Mouse (Mus musculus) forebrain, embryonic 10.5 days (tissue): ENCODE measurements around the gene Ccdc110. TPM values are rescaled to one million over a fixed set of nuclear protein-coding genes. Genes with fewer than 3 reads are reported as not detected.

Experiments used
- DNase-seq: peaks from one replicate; pipeline ENCODE4 v3.0.0-alpha.2; 2017; ENCODE audit warnings: low spot score; ENCODE audit errors: extremely low spot score
- H3K27ac ChIP-seq: fragments of 300-500 bp; sonication (generic); 2 replicates; pipeline ENCODE4 v1.5.1; 2016; ENCODE audit warnings: mild to moderate bottlenecking
- H3K27me3 ChIP-seq: fragments of 300-500 bp; sonication (generic); 2 replicates; pipeline ENCODE4 v1.6.1; 2016; ENCODE audit warnings: mild to moderate bottlenecking; ENCODE audit not compliant: poor library complexity, severe bottlenecking
- H3K36me3 ChIP-seq: fragments of 300-500 bp; sonication (generic); replicated peaks from 2 replicates; pipeline ENCODE4 v1.6.1; 2016; ENCODE audit warnings: mild to moderate bottlenecking, moderate library complexity
- H3K4me1 ChIP-seq: fragments of 300-500 bp; sonication (generic); 2 replicates; pipeline ENCODE4 v1.6.1; 2016
- H3K4me3 ChIP-seq: fragments of 300-500 bp; sonication (generic); 2 replicates; pipeline ENCODE4 v1.5.1; 2016; ENCODE audit warnings: mild to moderate bottlenecking, moderate library complexity
- H3K9me3 ChIP-seq: fragments of 300-500 bp; sonication (generic); 2 replicates; pipeline ENCODE4 v1.6.1; 2016; ENCODE audit warnings: mild to moderate bottlenecking, moderate library complexity
- WGBS: fragments of 180-500 bp; shearing (Covaris S2); methylation state at CpG from one replicate; pipeline ENCODE4 v1.1.7; 2016; 5-methylcytosine and 5-hydroxymethylcytosine counted together
- polyA plus RNA-seq: library from polyadenylated mRNA; unstranded; fragments of >200 nt; fragmentation: Nextera tagmentation; extraction: Ambion mirVana; gene quantifications from 2 replicates; pipeline ENCODE4 v1.2.1, GENCODE M21; 2016

Ccdc110 gene
- polyA plus RNA-seq, 1 experiment from 2014 or later = 0.09 TPM

- Histone ChIP-seq H3K4me3 (no peak overlapping the region), H3K36me3 (no peaks in the 10 kb centered on the region), H3K27me3 (no peaks in the 10 kb centered on the region), H3K9me3 (no peaks in the 10 kb centered on the region), H3K27ac (no peak overlapping the region), H3K4me1 (peaks cover 5% of the 10 kb centered on the region; the same call in 1 of the 2 replicates)
- 90% methylated on average over 15 of the region's 15 CpGs for WGBS
- DNase-seq = no peak
Measured at GRCm38 (mm10) chr8:45918891-45919290, 15.5 kb upstream of the Ccdc110 start.

- 92% methylated on average over 7 of the region's 7 CpGs for WGBS
- no peak for DNase-seq
- no peak overlapping the region for H3K27ac ChIP-seq
- peaks cover 5% of the 10 kb centered on the region; the same call in 1 of the 2 replicates for H3K4me1 ChIP-seq
- no peaks in the 10 kb centered on the region for H3K27me3 ChIP-seq
- no peak overlapping the region for H3K4me3 ChIP-seq
- no peaks in the 10 kb centered on the region for H3K36me3 ChIP-seq
- no peaks in the 10 kb centered on the region for H3K9me3 ChIP-seq
Measured at GRCm38 (mm10) chr8:45920392-45920791, 14.0 kb upstream of the Ccdc110 start.

- H3K36me3 ChIP-seq = no peaks in the 10 kb centered on the region
- H3K9me3 ChIP-seq = no peaks in the 10 kb centered on the region
- no peak overlapping the region for H3K27ac ChIP-seq
- WGBS = 95% methylated on average over 7 of the region's 7 CpGs
- H3K4me3 ChIP-seq = no peak overlapping the region
- no peaks in the 10 kb centered on the region for H3K27me3 ChIP-seq
- no peaks in the 10 kb centered on the region; the same call in 1 of the 2 replicates for H3K4me1 ChIP-seq
- no peak for DNase-seq
Measured at GRCm38 (mm10) chr8:45922116-45922515, 12.3 kb upstream of the Ccdc110 start.

- Histone ChIP-seq H3K4me1 (peaks cover 4% of the 10 kb centered on the region; the same call in 1 of the 2 replicates), H3K27ac (no peak overlapping the region), H3K36me3 (no peaks in the 10 kb centered on the region), H3K9me3 (no peaks in the 10 kb centered on the region), H3K4me3 (no peak overlapping the region), H3K27me3 (peaks cover 7% of the 10 kb centered on the region; the same call in 1 of the 2 replicates)
- 91% methylated on average over 9 of the region's 9 CpGs for WGBS
- no peak for DNase-seq
Measured at GRCm38 (mm10) chr8:45936986-45937385, 2.6 kb downstream of the Ccdc110 start.

- WGBS = 93% methylated on average over 4 of the region's 4 CpGs
- no peak for DNase-seq
- H3K27me3 ChIP-seq = no peaks in the 10 kb centered on the region
- H3K4me3 ChIP-seq = no peak overlapping the region
- H3K36me3 ChIP-seq = no peaks in the 10 kb centered on the region
- H3K4me1 ChIP-seq = peaks cover 6% of the 10 kb centered on the region; the same call in 1 of the 2 replicates
- no peaks in the 10 kb centered on the region for H3K9me3 ChIP-seq
- no peak overlapping the region for H3K27ac ChIP-seq
Measured at GRCm38 (mm10) chr8:45946283-45946682, 11.9 kb downstream of the Ccdc110 start.

- H3K4me1 ChIP-seq = peaks cover 6% of the 10 kb centered on the region; the same call in 1 of the 2 replicates
- no peak overlapping the region for H3K4me3 ChIP-seq
- no peak for DNase-seq
- H3K36me3 ChIP-seq = no peaks in the 10 kb centered on the region
- no peaks in the 10 kb centered on the region for H3K27me3 ChIP-seq
- no peak overlapping the region for H3K27ac ChIP-seq
- no peaks in the 10 kb centered on the region for H3K9me3 ChIP-seq
- 42% methylated on average over 2 of the region's 2 CpGs for WGBS
Measured at GRCm38 (mm10) chr8:45950622-45951021, 16.2 kb downstream of the Ccdc110 start.

GRCm38 (mm10) chr8:45970894-45971293 lies 36.5 kb downstream of the Ccdc110 start:
- H3K27ac ChIP-seq = no peak overlapping the region
- H3K36me3 ChIP-seq = peaks cover 12% of the 10 kb centered on the region
- peaks cover 12% of the 10 kb centered on the region for H3K4me1 ChIP-seq
- H3K4me3 ChIP-seq = no peak overlapping the region
- WGBS = 94% methylated on average over 12 of the region's 12 CpGs
- H3K27me3 ChIP-seq = no peaks in the 10 kb centered on the region
- DNase-seq = no peak
- peaks cover 6% of the 10 kb centered on the region for H3K9me3 ChIP-seq

GRCm38 (mm10) chr8:45973988-45974505 lies 39.6 kb downstream of the Ccdc110 start:
- Histone ChIP-seq H3K4me1 (peaks cover 18% of the 10 kb centered on the region), H3K4me3 (peak overlapping the region; percentile 66), H3K27me3 (no peaks in the 10 kb centered on the region), H3K36me3 (peaks cover 23% of the 10 kb centered on the region), H3K9me3 (peaks cover 12% of the 10 kb centered on the region), H3K27ac (peak overlapping the region; percentile 91)
- DNase-seq = peak; percentile 24
- 72% methylated on average over 8 of the region's 8 CpGs for WGBS

- H3K27me3 ChIP-seq = no peaks in the 10 kb centered on the region
- peak; percentile 99 for DNase-seq
- peaks cover 12% of the 10 kb centered on the region for H3K9me3 ChIP-seq
- H3K4me3 ChIP-seq = peak within 1 kb of the TSS; percentile 66
- H3K4me1 ChIP-seq = peaks cover 18% of the 10 kb centered on the region
- peaks cover 29% of the 10 kb centered on the region for H3K36me3 ChIP-seq
- WGBS = 1% methylated on average over 57 of the region's 57 CpGs
- peak within 1 kb of the TSS; percentile 91 for H3K27ac ChIP-seq
Measured at GRCm38 (mm10) chr8:45975126-45975836, 40.9 kb downstream of the Ccdc110 start, which contains the start of the genes 1700029J07Rik and Ufsp2. 1700029J07Rik (minus strand) TSS chr8:45975252. Ufsp2 (plus strand) TSS chr8:45975528.

GRCm38 (mm10) chr8:45975837-45976468 lies 41.5 kb downstream of the Ccdc110 start:
- no peak for DNase-seq
- peaks cover 18% of the 10 kb centered on the region for H3K4me1 ChIP-seq
- H3K4me3 ChIP-seq = peak overlapping the region; percentile 66
- H3K27ac ChIP-seq = peak overlapping the region; percentile 91
- peaks cover 8% of the 10 kb centered on the region for H3K9me3 ChIP-seq
- peaks cover 31% of the 10 kb centered on the region for H3K36me3 ChIP-seq
- 73% methylated on average over 11 of the region's 11 CpGs for WGBS
- no peaks in the 10 kb centered on the region for H3K27me3 ChIP-seq

GRCm38 (mm10) chr8:45986665-45987064 lies 52.2 kb downstream of the Ccdc110 start:
- no peak overlapping the region for H3K27ac ChIP-seq
- H3K27me3 ChIP-seq = no peaks in the 10 kb centered on the region
- no peaks in the 10 kb centered on the region for H3K9me3 ChIP-seq
- DNase-seq = no peak
- H3K4me3 ChIP-seq = no peak overlapping the region
- H3K4me1 ChIP-seq = no peaks in the 10 kb centered on the region
- 92% methylated on average over 3 of the region's 3 CpGs for WGBS
- H3K36me3 ChIP-seq = peaks cover 60% of the 10 kb centered on the region

- no peak overlapping the region for H3K4me3 ChIP-seq
- no peaks in the 10 kb centered on the region for H3K4me1 ChIP-seq
- peaks cover 54% of the 10 kb centered on the region for H3K36me3 ChIP-seq
- no peak for DNase-seq
- WGBS = 73% methylated on average over 2 of the region's 2 CpGs
- H3K27ac ChIP-seq = no peak overlapping the region
- H3K9me3 ChIP-seq = no peaks in the 10 kb centered on the region
- H3K27me3 ChIP-seq = no peaks in the 10 kb centered on the region
Measured at GRCm38 (mm10) chr8:45988189-45988588, 53.8 kb downstream of the Ccdc110 start.
